Mouse (Mus musculus) frontal cortex, adult (tissue): ENCODE measurements at regions not wholly inside any gene's neighbourhood (a gene's known extent, or its start where the extent isn't known, plus 50 kb on each side); places are given as distances from the start of the nearest gene placed in this dataset.

Experiments
- ATAC-seq: cut with Nextera tagmentation; 2 replicates; pipeline ENCODE4 v1.9.2; 2017; ENCODE audit warnings: mild to moderate bottlenecking, moderate library complexity, mixed read lengths; ENCODE audit not compliant: low TSS enrichment

GRCm38 (mm10) chr12:32728425-32728824 is 90.9 kb upstream of the Nampt start:
- ATAC-seq, result peak; percentile 92

GRCm38 (mm10) chr12:32735224-32735623 is 84.1 kb upstream of the Nampt start:
- no peak for ATAC-seq

- ATAC-seq, result peak; percentile 57; the same call in 1 of the 2 replicates
These were observed 77.9 kb upstream of the Nampt start for GRCm38 (mm10) chr12:32741465-32741864.

GRCm38 (mm10) chr12:32757441-32758119 is 61.8 kb upstream of the Nampt start:
- peak; percentile 73 for ATAC-seq

GRCm38 (mm10) chr12:32758150-32758549 is 61.2 kb upstream of the Nampt start:
- peak; percentile 56 for ATAC-seq

GRCm38 (mm10) chr12:32760627-32761026 is 58.7 kb upstream of the Nampt start:
- no peak for ATAC-seq

GRCm38 (mm10) chr12:32761055-32761454 is 58.3 kb upstream of the Nampt start:
- no peak for ATAC-seq

GRCm38 (mm10) chr12:32764271-32764670 is 55.1 kb upstream of the Nampt start:
- no peak for ATAC-seq

- ATAC-seq, result no peak
These were observed 54.6 kb upstream of the Nampt start for GRCm38 (mm10) chr12:32764747-32765146.

GRCm38 (mm10) chr12:32765861-32766260 is 53.5 kb upstream of the Nampt start:
- ATAC-seq, result no peak

- ATAC-seq, result no peak
These were observed 52.8 kb upstream of the Nampt start for GRCm38 (mm10) chr12:32766575-32766974.

- no peak for ATAC-seq
These were observed 51.9 kb upstream of the Nampt start for GRCm38 (mm10) chr12:32767206-32768081.

- ATAC-seq, result peak; percentile 38; the same call in 1 of the 2 replicates
These were observed 51.1 kb upstream of the Nampt start for GRCm38 (mm10) chr12:32768082-32768743.

GRCm38 (mm10) chr12:32768744-32769535 is 50.4 kb upstream of the Nampt start:
- no peak for ATAC-seq
